Mouse (Mus musculus) left cerebral cortex, postnatal 14 days (tissue): Measurements from ENCODE around the gene Ahdc1. TPM values are rescaled to one million over a fixed set of nuclear protein-coding genes. Genes with fewer than 3 reads are reported as not detected.

Experiments
- DNase-seq, 2 experiments: peaks; one replicate each; pipeline ENCODE4 v3.0.0; 2021 to 2022; ENCODE audit warnings: low spot score in 2 of 2, mixed read lengths in 1 of 2
- intact Hi-C: fragments of 180-260 bp; cut with DNase I; formaldehyde crosslinking; loops from one replicate; pipeline ENCODE4 v1.15.1; 2025
- total RNA-seq, 2 experiments: library from RNA; stranded (reverse); gene quantifications; 2 replicates each; pipeline ENCODE4 v1.2.3; 2021

Ahdc1 gene
- total RNA-seq, 2 experiments from 2014 or later = 78.4 to 81.6 TPM

GRCm38 (mm10) chr4:133108481-133109334 is 97.6 kb downstream of the Ahdc1 start:
- peak in 1 of 2 experiments; percentile 19 for DNase-seq
- intact Hi-C loops = no loop called here

DNA sequence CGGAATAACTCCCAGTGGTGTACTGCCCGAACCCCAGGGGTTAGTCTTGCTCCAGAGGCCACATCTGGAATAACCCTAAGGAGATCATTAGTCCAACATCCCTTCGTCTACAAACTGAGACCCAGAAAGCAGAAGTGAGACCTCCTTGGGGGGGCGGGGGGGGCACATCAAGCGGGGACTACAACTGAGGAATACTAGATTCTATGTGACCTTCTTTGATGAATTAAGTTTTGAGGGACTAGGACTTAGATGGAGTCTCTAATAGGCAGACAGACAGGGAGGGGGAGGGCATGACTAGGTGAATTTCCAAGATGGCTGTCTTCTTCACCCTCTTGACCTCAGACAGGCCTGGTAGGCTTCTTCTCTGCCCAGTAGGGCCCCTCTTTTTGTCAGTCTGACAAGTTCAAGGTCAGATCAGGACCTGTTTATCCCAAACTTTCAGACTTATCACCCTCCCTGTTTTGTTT is 98.3 kb downstream of the Ahdc1 start:
- intact Hi-C loops = no loop called here
- no peak for DNase-seq

DNA sequence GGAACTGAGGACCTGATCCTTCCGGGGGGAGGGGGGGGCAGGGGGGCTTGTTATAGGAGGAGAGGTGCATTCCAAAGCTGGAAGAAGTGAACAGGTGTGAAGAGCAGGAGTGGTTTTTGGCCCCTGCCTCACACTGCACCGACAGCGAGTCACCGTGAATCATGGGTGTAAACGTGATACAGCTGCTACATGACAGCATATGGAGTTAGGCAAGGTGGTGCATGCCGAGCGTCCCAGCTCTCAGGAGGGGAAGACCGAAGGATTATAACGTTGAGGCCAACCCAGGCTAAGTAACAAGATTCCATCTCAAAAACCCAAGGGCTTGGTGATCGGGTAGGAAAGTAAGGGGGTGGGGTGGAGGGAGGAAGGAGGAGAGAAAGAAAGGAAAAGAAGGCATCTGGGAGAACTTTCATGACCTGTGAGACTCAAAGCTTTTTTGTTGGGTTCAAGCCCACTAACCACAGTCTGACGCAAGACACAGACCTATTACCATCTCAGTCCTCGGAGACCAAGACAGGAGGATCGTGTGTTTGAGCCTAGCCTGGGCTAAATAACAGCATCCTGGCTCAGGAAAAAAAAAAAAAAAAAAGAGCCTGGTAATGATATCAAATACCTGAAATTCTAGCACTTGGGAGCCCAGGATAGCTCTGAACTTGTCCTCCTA is 101.2 kb downstream of the Ahdc1 start:
- DNase-seq = no peak
- intact Hi-C loops = no loop called here

GRCm38 (mm10) chr4:133113351-133113882 is 102.4 kb downstream of the Ahdc1 start:
- DNase-seq = no peak
- intact Hi-C loops = no loop called here

DNA sequence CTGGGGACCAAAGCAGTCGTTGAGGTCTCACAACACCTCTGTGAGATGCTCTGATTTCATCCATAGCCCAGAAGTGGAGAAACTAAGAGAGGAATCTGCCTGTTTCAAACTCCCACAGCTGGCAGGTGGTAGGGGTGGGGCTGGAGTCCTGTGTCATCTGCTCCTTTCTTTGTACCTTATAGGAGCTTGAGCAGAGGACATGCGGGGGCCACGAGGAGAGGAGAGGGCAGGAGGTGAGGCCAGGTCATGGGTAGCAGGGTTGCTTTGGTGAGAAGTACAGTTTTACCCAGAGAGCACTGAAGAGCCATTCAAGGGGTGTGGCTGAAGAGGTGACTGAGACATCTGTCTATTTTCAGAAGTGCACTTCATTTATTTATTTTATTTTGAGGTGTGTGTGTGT is 103.7 kb downstream of the Ahdc1 start:
- intact Hi-C loops = no loop called here
- no peak for DNase-seq

GRCm38 (mm10) chr4:133115721-133116429 is 104.8 kb downstream of the Ahdc1 start:
- DNase-seq = no peak
- intact Hi-C loops = no loop called here

DNA sequence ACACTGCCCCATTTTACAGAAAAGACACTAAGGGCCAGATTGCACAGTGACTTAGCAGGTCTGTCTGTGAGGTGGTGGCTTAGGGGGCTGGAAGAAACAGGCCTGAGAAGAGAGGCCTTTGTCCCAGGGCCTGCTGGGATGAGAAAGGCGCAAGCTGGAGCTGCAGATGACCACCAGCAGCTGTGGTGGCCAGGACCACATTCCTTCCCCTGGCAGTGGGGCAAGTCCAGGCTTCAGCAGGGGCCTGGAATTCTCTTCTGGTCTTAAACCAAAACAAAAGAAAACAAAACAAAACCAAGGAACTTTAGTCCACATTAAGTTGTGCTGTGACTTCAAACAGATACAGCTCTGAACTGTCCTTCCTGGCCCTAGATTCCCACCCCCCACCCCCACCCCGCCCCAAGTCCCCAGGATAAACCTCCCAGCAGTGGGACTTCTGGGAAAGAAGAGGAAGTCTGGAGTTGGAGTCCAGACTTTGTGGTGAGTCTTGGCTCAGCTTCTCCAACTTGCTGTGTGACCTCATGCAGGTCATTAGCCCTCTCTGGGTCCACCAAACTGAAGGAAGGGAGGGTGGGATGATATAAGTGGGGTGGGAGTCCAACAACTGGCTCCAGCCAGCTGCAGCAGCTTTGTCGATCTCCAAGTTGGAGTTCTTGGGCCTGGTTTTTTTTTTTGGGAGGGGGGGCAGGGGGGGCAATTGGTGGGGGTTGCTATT is 105.9 kb downstream of the Ahdc1 start:
- intact Hi-C loops = no loop called here

DNA sequence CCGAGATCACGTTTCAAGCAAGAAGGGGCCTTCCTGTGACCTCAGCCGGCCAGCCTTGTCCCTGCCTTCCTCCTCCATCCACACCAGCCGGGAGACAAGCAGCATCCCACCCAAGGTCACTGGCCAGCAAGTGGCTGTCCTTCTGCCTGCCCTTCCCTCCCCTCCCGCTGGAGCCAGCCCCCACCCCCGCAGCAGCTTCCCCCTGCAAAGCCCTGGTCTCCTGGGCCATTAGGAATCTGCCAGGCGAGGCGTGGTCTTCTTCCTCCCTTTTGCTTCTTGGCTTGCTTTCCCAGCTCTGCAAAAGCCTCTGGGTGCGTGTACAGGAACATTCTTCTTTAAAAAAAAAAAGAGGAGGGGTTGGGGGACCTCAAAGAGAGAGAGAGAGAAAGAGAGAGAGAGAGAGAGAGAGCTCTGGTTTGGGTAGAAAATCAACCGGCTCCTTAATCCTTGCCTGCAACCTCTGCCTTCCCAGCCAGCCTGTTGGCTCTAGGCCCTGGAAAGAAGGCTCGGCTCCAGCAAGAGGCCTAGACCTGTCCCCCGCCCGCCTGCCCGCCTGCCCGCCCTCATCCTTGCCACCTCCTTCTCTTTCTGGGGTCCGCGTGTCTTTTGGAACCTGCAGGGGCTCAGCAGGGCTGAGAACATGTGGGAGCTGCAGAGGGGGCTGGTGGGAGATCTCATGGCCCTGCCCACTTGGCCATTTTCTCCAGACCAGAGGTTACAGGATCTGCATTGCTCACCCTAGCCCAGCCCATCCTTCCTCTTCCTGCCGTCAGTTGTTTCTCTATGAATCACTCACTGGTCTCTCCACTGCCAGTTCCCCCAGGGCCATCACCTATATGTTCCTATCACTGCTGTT is 106.7 kb downstream of the Ahdc1 start:
- intact Hi-C loops = no loop called here
- DNase-seq = peak in 1 of 2 experiments; percentile 49

More for the DNA sequence above, 105.9 kb downstream of the Ahdc1 start:
- no peak for DNase-seq

DNA sequence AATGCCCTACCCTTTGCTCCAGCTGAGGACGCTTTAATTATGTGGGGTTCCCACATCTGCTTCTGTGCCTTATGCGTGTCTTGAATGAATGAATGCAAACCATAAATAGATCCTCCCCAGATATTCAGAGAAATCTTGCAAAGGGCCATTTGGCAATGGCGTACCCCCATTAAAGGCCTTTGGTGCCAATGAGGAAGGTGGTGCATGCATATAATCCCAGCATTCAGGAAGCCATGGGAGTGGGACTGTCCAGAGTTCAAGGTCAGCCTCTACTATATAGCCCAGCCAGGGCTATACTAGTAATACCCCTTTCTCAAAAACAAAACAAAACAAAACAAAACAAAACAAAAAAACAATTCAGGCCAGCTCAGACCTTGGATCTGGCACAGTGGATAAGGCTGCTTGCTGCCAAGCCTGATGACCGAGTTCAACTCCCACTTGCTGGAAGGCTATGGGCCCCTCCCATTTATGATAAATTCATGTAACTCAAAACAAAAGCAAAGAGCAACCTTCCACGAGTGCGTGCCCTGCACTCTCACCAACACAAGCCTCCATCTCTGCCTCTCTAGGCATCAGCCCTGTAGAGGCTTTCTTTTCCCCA is 107.8 kb downstream of the Ahdc1 start:
- intact Hi-C loops = no loop called here
- DNase-seq = no peak

GRCm38 (mm10) chr4:133119579-133119978 is 108.5 kb downstream of the Ahdc1 start:
- DNase-seq = no peak

GRCm38 (mm10) chr4:133120833-133121321 is 109.8 kb downstream of the Ahdc1 start:
- intact Hi-C loops = no loop called here
- peak; percentile 44 to 50 for DNase-seq

More at GRCm38 (mm10) chr4:133119579-133119978, 108.5 kb downstream of the Ahdc1 start:
- intact Hi-C loops = no loop called here

- intact Hi-C loops = no loop called here
- DNase-seq = no peak
Observed at GRCm38 (mm10) chr4:133121416-133121815, 110.4 kb downstream of the Ahdc1 start.

DNA sequence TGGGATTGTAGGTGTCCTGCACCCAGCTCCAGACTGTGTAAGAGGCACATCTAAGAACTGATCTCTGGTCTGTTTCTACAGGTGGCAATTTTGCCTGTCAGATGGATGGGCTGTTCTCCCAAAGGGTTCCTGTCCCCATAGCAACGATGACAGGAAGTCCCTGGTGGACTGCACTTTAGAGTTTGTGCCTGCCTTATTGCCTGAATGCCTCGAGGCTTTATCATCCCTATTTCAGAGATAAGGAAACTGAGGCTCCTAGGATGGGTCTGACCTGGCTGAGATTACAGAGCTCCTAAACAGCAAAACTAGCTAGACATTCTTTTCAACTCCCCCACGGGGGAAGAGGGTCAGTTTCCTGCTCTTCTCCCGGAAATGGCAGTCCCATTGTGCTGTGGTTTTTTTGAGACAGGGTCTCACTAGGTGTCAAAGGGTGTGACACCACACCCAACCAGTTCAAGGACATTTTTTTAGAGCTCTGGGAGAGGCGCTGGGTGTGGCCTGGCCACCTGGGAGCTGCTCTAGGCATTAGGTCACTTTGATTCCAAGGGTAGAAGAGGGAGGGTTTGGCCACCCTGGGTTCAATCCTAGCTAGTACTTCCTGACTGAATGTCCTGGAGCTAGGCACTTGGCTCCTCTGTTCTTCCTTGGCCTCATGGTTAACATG is 111.0 kb downstream of the Ahdc1 start:
- DNase-seq = no peak
- intact Hi-C loops = no loop called here

- intact Hi-C loops = no loop called here
- no peak for DNase-seq
Observed at GRCm38 (mm10) chr4:133127079-133127478, 116.0 kb downstream of the Ahdc1 start.
